Mouse (Mus musculus) small intestine, adult 2 months (tissue): ENCODE data around the gene Tmem158.

Source experiments
- CTCF ChIP-seq: fragments of 200-500 bp; IDR thresholded peaks from 2 replicates; pipeline ENCODE4 v1.5.1; 2012; ENCODE audit warnings: low read depth, mild to moderate bottlenecking, control low read depth, inconsistent platforms, low read length, moderate library complexity, mixed read lengths; ENCODE audit not compliant: insufficient replicate concordance, insufficient read length; ENCODE audit errors: extremely low read depth
- POLR2A ChIP-seq: fragments of 200-500 bp; IDR thresholded peaks from 2 replicates; pipeline ENCODE4 v1.6.1; 2012; ENCODE audit warnings: low read depth, mild to moderate bottlenecking, control low read depth, inconsistent platforms, low read length, moderate library complexity

DNA sequence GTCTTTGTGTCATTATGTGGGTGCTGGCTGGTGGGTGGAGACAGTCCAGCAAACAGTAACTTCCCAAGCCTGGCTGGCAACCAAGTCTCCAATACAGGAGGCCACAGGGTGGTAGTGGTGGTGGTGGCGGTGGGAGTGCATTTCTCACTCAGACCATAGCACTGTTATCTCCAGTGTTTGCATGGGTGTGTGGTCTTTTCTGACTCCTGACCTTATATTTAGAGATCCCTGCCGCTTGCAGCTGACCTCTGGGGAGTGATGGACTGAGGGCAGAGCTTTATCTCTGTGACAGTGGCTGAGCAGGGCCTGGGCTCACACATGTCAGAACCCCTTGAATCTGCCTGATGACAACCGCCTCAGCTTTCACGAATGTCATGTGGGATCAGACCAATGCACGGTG is 14.1 kb upstream of the Tmem158 start:
- TF ChIP-seq POLR2A (no peak), CTCF (no peak)
